Mouse (Mus musculus): ENCODE measurements at regions not wholly inside any gene's neighbourhood (a gene's known extent, or its start where the extent isn't known, plus 50 kb on each side); places are given as distances from the start of the nearest gene placed in this dataset.

DNA sequence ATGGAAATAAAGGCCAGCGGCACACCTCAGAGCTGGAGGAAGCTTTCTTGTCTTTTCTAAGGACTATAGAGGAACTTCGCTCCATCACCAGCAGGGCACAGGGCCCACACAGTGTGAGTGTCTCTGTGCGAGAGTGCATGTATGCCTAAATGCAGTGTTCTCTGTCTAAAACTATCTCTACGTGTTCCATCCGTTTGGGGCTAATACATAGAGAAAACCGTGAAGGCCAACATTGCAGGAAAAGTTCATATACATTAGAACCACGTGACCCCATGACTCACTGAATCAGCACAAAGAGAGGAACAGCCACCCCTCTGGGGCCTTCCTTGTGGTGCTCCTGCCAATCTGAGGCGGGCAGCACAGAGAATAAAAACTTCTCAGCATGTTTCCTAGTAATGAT, 431.4 kb upstream of the Mctp2 start:
- H3K4me3 ChIP-seq (replicated peaks; ENCODE audit: low read depth, low read length) = no peak overlapping the region
- H3K27me3 ChIP-seq (ENCODE audit: insufficient read depth, low read length) = no peaks in the 10 kb centered on the region
- H3K27ac ChIP-seq = no peak overlapping the region
- 64% methylated on average over 8 of the region's 8 CpGs for WGBS
- no peak for ATAC-seq (replicated peaks; ENCODE audit: low FRiP score, low read depth)
- H3K9me3 ChIP-seq (replicated peaks; ENCODE audit: low read length) = no peaks in the 10 kb centered on the region
- H3K4me2 ChIP-seq (ENCODE audit: low read length) = no peak overlapping the region
- TF ChIP-seq CTCF (IDR thresholded peaks at IDR 0.05; ENCODE audit: low read depth) = no peak
- DNase-seq (ENCODE audit: low spot score) = no peak
- no peak overlapping the region for H3K9ac ChIP-seq (ENCODE audit: low read depth, low read length)
- no peaks in the 10 kb centered on the region for H3K4me1 ChIP-seq (replicated peaks; ENCODE audit: insufficient read depth, low read length)
- no peaks in the 10 kb centered on the region for H3K36me3 ChIP-seq (ENCODE audit: insufficient read depth, low read length)

DNA sequence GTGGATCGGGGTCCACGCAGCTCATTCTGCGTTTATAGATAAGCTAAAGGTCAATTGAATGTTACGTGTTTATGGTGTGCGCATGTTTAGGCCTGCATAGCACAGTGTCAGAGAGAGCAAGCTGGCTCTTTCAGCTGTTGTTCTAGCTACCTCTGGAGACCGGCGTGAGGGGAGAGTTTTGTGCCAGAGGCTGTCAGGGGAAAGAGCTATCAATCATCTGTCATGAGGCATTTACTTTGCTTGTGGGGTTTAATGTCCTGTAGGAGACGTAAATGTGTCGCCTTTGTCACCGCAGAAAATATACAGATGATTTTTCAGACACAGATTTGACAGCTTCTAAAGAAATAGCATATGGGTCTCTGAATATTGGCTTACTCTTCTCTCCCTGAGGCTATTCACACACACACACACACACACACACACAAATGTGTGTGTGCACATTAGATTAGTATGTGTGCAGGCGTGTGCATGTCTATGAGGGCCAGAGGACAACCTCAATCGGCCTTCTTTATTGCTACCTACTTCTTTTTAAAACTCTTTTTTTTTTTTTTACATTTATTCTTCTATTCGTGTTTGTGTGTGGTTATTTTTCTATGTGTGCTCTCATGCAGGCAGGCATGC, 432.0 kb upstream of the Mctp2 start:
- no peak for TF ChIP-seq CTCF (IDR thresholded peaks at IDR 0.05; ENCODE audit: low read depth)
- Histone ChIP-seq H3K9me3 (replicated peaks; ENCODE audit: low read length) (no peaks in the 10 kb centered on the region), H3K4me2 (ENCODE audit: low read length) (no peak overlapping the region), H3K27ac (no peak overlapping the region), H3K4me1 (replicated peaks; ENCODE audit: insufficient read depth, low read length) (no peaks in the 10 kb centered on the region), H3K36me3 (ENCODE audit: insufficient read depth, low read length) (no peaks in the 10 kb centered on the region), H3K27me3 (ENCODE audit: insufficient read depth, low read length) (no peaks in the 10 kb centered on the region), H3K9ac (ENCODE audit: low read depth, low read length) (no peak overlapping the region), H3K4me3 (replicated peaks; ENCODE audit: low read depth, low read length) (no peak overlapping the region)
- 42% methylated on average over 13 of the region's 13 CpGs for WGBS
- peak; percentile 28 for DNase-seq (ENCODE audit: low spot score)
- no peak for ATAC-seq (replicated peaks; ENCODE audit: low FRiP score, low read depth)

DNA sequence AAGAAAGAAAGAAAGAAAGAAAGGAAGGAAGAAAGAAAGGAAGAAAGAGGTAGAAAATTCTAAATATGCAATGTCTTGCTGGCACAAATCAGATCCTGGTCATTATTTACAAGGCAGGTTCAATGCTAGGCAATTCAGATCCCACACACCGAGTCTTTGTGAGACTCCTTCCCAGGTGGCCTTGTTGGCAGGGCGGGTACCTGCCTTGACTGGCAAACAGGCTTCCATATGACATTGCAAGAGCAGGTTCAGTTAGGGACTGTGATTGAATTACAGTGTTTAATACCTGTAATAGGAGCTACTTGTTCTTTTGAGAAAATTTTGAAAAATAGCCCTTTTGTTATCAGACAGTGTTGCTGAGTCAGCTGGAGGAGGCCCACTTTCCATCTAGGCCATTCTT, 436.0 kb upstream of the Mctp2 start:
- Histone ChIP-seq H3K27me3 (ENCODE audit: insufficient read depth, low read length) (no peaks in the 10 kb centered on the region), H3K36me3 (ENCODE audit: insufficient read depth, low read length) (no peaks in the 10 kb centered on the region), H3K27ac (no peak overlapping the region), H3K9ac (ENCODE audit: low read depth, low read length) (no peak overlapping the region), H3K4me3 (replicated peaks; ENCODE audit: low read depth, low read length) (no peak overlapping the region), H3K9me3 (replicated peaks; ENCODE audit: low read length) (no peaks in the 10 kb centered on the region), H3K4me1 (replicated peaks; ENCODE audit: insufficient read depth, low read length) (no peaks in the 10 kb centered on the region), H3K4me2 (ENCODE audit: low read length) (no peak overlapping the region)
- 75% methylated on average over 2 of the region's 2 CpGs for WGBS
- DNase-seq (ENCODE audit: low spot score) (no peak), ATAC-seq (replicated peaks; ENCODE audit: low FRiP score, low read depth) (no peak)
- no peak for TF ChIP-seq CTCF (IDR thresholded peaks at IDR 0.05; ENCODE audit: low read depth)

DNA sequence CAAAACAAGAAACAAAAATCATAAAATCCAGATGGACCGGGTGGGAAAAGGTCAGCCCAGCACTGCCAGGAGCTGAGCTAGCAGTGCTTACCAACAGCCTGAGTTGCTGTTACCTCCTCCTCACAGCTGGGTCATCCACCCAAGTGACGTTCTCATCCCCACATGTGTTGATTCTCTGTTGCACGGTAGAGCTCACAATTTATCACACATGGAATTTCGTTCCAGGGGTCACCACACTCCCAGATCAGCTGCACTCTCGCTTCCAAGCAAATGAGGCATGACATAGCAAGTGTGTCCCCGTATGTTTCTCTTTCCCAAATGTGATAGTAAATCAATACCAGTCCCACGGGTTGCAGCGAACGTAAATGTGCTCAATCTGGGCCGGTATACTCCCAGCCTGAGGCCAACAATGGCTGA, 445.1 kb upstream of the Mctp2 start:
- DNase-seq (ENCODE audit: low spot score) = peak; percentile 58
- no peak for TF ChIP-seq CTCF (IDR thresholded peaks at IDR 0.05; ENCODE audit: low read depth)
- H3K36me3 ChIP-seq (ENCODE audit: insufficient read depth, low read length) = no peaks in the 10 kb centered on the region
- no peak for ATAC-seq (replicated peaks; ENCODE audit: low FRiP score, low read depth)
- no peaks in the 10 kb centered on the region for H3K9me3 ChIP-seq (replicated peaks; ENCODE audit: low read length)
- H3K27me3 ChIP-seq (ENCODE audit: insufficient read depth, low read length) = no peaks in the 10 kb centered on the region
- WGBS = 13% methylated on average over 10 of the region's 10 CpGs
- no peak overlapping the region for H3K27ac ChIP-seq
- no peak overlapping the region for H3K4me3 ChIP-seq (replicated peaks; ENCODE audit: low read depth, low read length)
- no peak overlapping the region for H3K4me2 ChIP-seq (ENCODE audit: low read length)
- H3K9ac ChIP-seq (ENCODE audit: low read depth, low read length) = no peak overlapping the region
- H3K4me1 ChIP-seq (replicated peaks; ENCODE audit: insufficient read depth, low read length) = no peaks in the 10 kb centered on the region

DNA sequence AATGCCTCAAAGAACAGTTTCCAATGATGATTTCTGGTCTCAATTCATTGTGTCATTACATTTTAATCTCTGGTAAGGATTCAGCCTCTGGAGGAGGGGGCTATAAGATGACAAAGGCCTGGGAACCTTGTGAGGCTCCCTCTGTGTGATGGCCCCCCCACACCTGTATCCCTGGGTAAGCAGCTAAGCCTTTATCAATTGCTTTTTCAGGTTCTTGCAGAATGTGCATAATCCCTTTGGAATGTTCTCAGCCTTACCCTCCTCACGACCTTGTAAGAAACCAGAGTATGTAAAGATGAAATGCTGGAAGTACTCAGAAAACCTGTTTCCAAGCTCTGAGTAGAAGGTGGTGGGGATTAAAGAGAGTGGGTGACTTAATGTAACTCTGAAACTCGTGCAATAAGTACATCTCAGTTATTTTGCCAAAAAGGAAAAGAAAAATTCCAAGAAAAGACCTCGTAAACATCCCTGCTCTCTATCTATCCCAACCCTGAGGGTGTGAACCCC, 446.7 kb upstream of the Mctp2 start:
- no peaks in the 10 kb centered on the region for H3K9me3 ChIP-seq (replicated peaks; ENCODE audit: low read length)
- no peak overlapping the region for H3K4me3 ChIP-seq (replicated peaks; ENCODE audit: low read depth, low read length)
- no peak overlapping the region for H3K4me2 ChIP-seq (ENCODE audit: low read length)
- ATAC-seq (replicated peaks; ENCODE audit: low FRiP score, low read depth) = no peak
- no peak for DNase-seq (ENCODE audit: low spot score)
- no peak overlapping the region for H3K27ac ChIP-seq
- no peak overlapping the region for H3K9ac ChIP-seq (ENCODE audit: low read depth, low read length)
- no peaks in the 10 kb centered on the region for H3K36me3 ChIP-seq (ENCODE audit: insufficient read depth, low read length)
- H3K27me3 ChIP-seq (ENCODE audit: insufficient read depth, low read length) = no peaks in the 10 kb centered on the region
- WGBS = 73% methylated on average over 3 of the region's 3 CpGs
- H3K4me1 ChIP-seq (replicated peaks; ENCODE audit: insufficient read depth, low read length) = no peaks in the 10 kb centered on the region
- no peak for TF ChIP-seq CTCF (IDR thresholded peaks at IDR 0.05; ENCODE audit: low read depth)

DNA sequence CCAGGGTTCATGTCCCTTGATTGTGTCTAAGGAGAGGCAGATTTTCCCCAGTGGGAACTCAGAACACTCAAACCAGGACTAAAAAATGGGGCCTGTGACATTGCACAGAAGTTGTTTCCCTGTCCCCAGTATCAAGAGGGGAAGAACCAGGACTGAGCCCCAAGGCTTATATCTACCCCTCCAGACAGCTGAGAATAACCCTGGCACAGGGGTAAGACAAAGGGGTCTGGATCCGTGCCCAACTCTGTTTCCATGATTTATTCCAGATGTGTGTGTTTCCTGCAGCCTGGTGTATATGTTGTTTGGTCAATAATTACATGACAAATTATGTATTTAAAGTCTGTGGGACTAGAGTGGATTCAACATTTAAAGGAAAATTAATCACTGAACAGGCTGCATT, 456.3 kb upstream of the Mctp2 start:
- Histone ChIP-seq H3K4me2 (ENCODE audit: low read length) (no peak overlapping the region), H3K4me1 (replicated peaks; ENCODE audit: insufficient read depth, low read length) (no peaks in the 10 kb centered on the region), H3K27ac (no peak overlapping the region), H3K9ac (ENCODE audit: low read depth, low read length) (no peak overlapping the region), H3K36me3 (ENCODE audit: insufficient read depth, low read length) (no peaks in the 10 kb centered on the region), H3K9me3 (replicated peaks; ENCODE audit: low read length) (no peaks in the 10 kb centered on the region), H3K4me3 (replicated peaks; ENCODE audit: low read depth, low read length) (no peak overlapping the region), H3K27me3 (ENCODE audit: insufficient read depth, low read length) (no peaks in the 10 kb centered on the region)
- ATAC-seq (replicated peaks; ENCODE audit: low FRiP score, low read depth) (no peak), DNase-seq (ENCODE audit: low spot score) (no peak)
- WGBS = 44% methylated on average over 1 of the region's 1 CpGs
- TF ChIP-seq CTCF (IDR thresholded peaks at IDR 0.05; ENCODE audit: low read depth) = no peak

DNA sequence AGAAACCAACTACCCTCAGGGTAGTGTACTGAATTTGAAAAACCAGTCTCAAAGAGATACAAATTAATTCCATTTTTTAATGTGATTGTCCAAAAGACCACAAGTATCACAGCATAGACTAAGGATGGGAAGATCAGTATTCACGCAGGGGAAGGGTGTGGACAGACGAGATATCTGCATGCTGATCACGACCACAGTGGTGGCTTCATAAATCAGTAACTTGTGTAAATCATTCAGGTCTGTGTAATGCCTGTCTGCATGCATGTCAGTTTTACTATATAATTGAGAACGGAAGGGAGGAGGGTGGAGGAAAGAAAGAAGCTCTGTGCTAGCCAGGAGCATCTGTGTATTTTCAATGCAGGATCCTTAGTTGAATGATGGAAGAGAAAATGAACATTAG, 462.3 kb upstream of the Mctp2 start:
- WGBS = 29% methylated on average over 4 of the region's 4 CpGs
- H3K4me3 ChIP-seq (replicated peaks; ENCODE audit: low read depth, low read length) = no peak overlapping the region

More for the DNA sequence above, 462.3 kb upstream of the Mctp2 start:
- no peaks in the 10 kb centered on the region for H3K9me3 ChIP-seq (replicated peaks; ENCODE audit: low read length)
- no peaks in the 10 kb centered on the region for H3K36me3 ChIP-seq (ENCODE audit: insufficient read depth, low read length)
- no peak for DNase-seq (ENCODE audit: low spot score)
- ATAC-seq (replicated peaks; ENCODE audit: low FRiP score, low read depth) = no peak
- H3K27me3 ChIP-seq (ENCODE audit: insufficient read depth, low read length) = no peaks in the 10 kb centered on the region
- no peak overlapping the region for H3K27ac ChIP-seq
- TF ChIP-seq CTCF (IDR thresholded peaks at IDR 0.05; ENCODE audit: low read depth) = no peak
- H3K9ac ChIP-seq (ENCODE audit: low read depth, low read length) = no peak overlapping the region
- H3K4me2 ChIP-seq (ENCODE audit: low read length) = no peak overlapping the region
- H3K4me1 ChIP-seq (replicated peaks; ENCODE audit: insufficient read depth, low read length) = no peaks in the 10 kb centered on the region
